10 mouse cellular contexts compared by ENCODE assay signal in genomic region chr11:116282089-116282488, GRCm38 (mm10). TPM values are rescaled to one million over a fixed set of nuclear protein-coding genes. Genes with fewer than 3 reads are reported as not detected.
A peak's percentile ranks its signal among the peaks of the same experiment; 100 is the strongest.
DNase-seq lines count a peak whose midpoint lies in the region; ATAC-seq and TF ChIP-seq lines count a peak whose summit lies in the region.
"Had no signal": no experiment of that assay in that cellular context is flagged by ENCODE, and none has a peak within 500 bp of the region (broad histone marks: within the 10 kb centered on the region; RNA-seq: fewer than 3 reads in every experiment).

No protein-coding gene starts in this region.

- no peak overlapping the region for H3K27ac ChIP-seq in forebrain, embryonic 11.5 days (ENCODE audit: low read depth, low read length)
- H3K27ac ChIP-seq in forebrain, embryonic 14.5 days (ENCODE audit: low read depth, low read length): no peak overlapping the region
- H3K27ac ChIP-seq in hindbrain, postnatal 0 days: no peak overlapping the region

- WGBS in forebrain, embryonic 11.5 days: 3% methylated on average over 11 of the region's 11 CpGs
- 0% methylated on average over 11 of the region's 11 CpGs for WGBS in forebrain, embryonic 14.5 days
- WGBS in hindbrain, postnatal 0 days: under 1% methylated on average over 11 of the region's 11 CpGs

- ATAC-seq in forebrain, embryonic 11.5 days (replicated peaks; ENCODE audit: low FRiP score): no peak
- ATAC-seq in forebrain, embryonic 14.5 days: no peak
- ATAC-seq in hindbrain, postnatal 0 days: no peak
- ATAC-seq in megakaryocyte, adult 5-6 weeks (ENCODE audit: poor library complexity, severe bottlenecking): 0 out of 2 replicates have a peak, but pooled peaks have one; percentile 27
- ATAC-seq: liver, postnatal 0 days had no signal

- no peak for DNase-seq in forebrain, embryonic 11.5 days (ENCODE audit: low spot score)
- no peak for DNase-seq in forebrain, embryonic 14.5 days (ENCODE audit: low spot score)
- peak; percentile 77 for DNase-seq in ZHBTc4 (ENCODE audit: low read depth, low spot score)
- no peak for DNase-seq in hindbrain, postnatal 0 days (ENCODE audit: low spot score)
- DNase-seq in left cerebral cortex, postnatal 36 days (ENCODE audit: low spot score in 2 of 2): no peak
- no peak for DNase-seq in thymus, postnatal 14 days
- DNase-seq in left cerebral cortex, adult 9 months (ENCODE audit: low spot score in 2 of 2): no peak
- DNase-seq: adrenal gland, adult 8-10 months; liver, postnatal 0 days had no signal

- H3K4me3 ChIP-seq in forebrain, embryonic 11.5 days (ENCODE audit: low read depth, low read length): no peak overlapping the region
- no peak overlapping the region for H3K4me3 ChIP-seq in forebrain, embryonic 14.5 days (ENCODE audit: low read depth, low read length)
- H3K4me3 ChIP-seq in hindbrain, postnatal 0 days (ENCODE audit: low read length): peak overlapping the region; percentile 32

- H3K9ac ChIP-seq in forebrain, embryonic 11.5 days (ENCODE audit: low read length): no peak overlapping the region
- no peak overlapping the region for H3K9ac ChIP-seq in forebrain, embryonic 14.5 days (ENCODE audit: low read length)
- H3K9ac ChIP-seq in hindbrain, postnatal 0 days (replicated peaks; ENCODE audit: low read length): no peak overlapping the region
- H3K9ac ChIP-seq: liver, postnatal 0 days had no signal

- H3K4me2 ChIP-seq in forebrain, embryonic 11.5 days (ENCODE audit: low read depth, low read length, severe bottlenecking): peak overlapping the region; percentile 39; the same call in 1 of the 2 replicates
- H3K4me2 ChIP-seq in forebrain, embryonic 14.5 days (ENCODE audit: low read length): no peak overlapping the region
- H3K4me2 ChIP-seq in hindbrain, postnatal 0 days (ENCODE audit: low read depth, low read length): peak overlapping the region; percentile 54

- no peak; the same call in 1 of the 2 replicates for TF ChIP-seq CTCF in hindbrain, postnatal 0 days (IDR thresholded peaks at IDR 0.05; ENCODE audit: low read depth)

- peaks cover 49% of the 10 kb centered on the region for H3K27me3 ChIP-seq in forebrain, embryonic 11.5 days (ENCODE audit: control insufficient read depth, insufficient read depth, low read length)
- peaks cover 51% of the 10 kb centered on the region for H3K27me3 ChIP-seq in forebrain, embryonic 14.5 days (replicated peaks; ENCODE audit: control insufficient read depth, insufficient read depth, low read length)
- H3K27me3 ChIP-seq in hindbrain, postnatal 0 days (ENCODE audit: insufficient read depth, low read length): peaks cover 31% of the 10 kb centered on the region

- intact Hi-C loops in left cerebral cortex, postnatal 36 days (cut with DNase I): no loop called here

- H3K4me1 ChIP-seq in forebrain, embryonic 11.5 days (replicated peaks; ENCODE audit: control insufficient read depth, insufficient read depth, low read length): peaks cover 9% of the 10 kb centered on the region; the same call in 1 of the 2 replicates
- peaks cover 2% of the 10 kb centered on the region; the same call in 1 of the 2 replicates for H3K4me1 ChIP-seq in forebrain, embryonic 14.5 days (ENCODE audit: control insufficient read depth, insufficient read depth, low read length)
- H3K4me1 ChIP-seq in hindbrain, postnatal 0 days (ENCODE audit: insufficient read depth, low read length): peaks cover 8% of the 10 kb centered on the region

- H3K36me3 ChIP-seq in forebrain, embryonic 11.5 days (ENCODE audit: control insufficient read depth, insufficient read depth, low read length): no peaks in the 10 kb centered on the region
- no peaks in the 10 kb centered on the region for H3K36me3 ChIP-seq in forebrain, embryonic 14.5 days (ENCODE audit: control insufficient read depth, insufficient read depth, low read length)
- no peaks in the 10 kb centered on the region for H3K36me3 ChIP-seq in hindbrain, postnatal 0 days (ENCODE audit: insufficient read depth, low read length)

- no peaks in the 10 kb centered on the region for H3K9me3 ChIP-seq in forebrain, embryonic 11.5 days (ENCODE audit: control insufficient read depth, low read length)
- H3K9me3 ChIP-seq in forebrain, embryonic 14.5 days (replicated peaks; ENCODE audit: control insufficient read depth, low read length): no peaks in the 10 kb centered on the region
- no peaks in the 10 kb centered on the region for H3K9me3 ChIP-seq in hindbrain, postnatal 0 days (ENCODE audit: low read length)

RNA-seq across cellular contexts. Expression of gene Galr2, which starts 1.4 kb away (rescaled TPM):
- polyA plus RNA-seq in forebrain, embryonic 11.5 days (2014; fragmentation: Nextera tagmentation; extraction: Ambion mirVana): 0.27 TPM in 1 of 2 replicates, not detected in the other
- 0.09 and 0.11 TPM in 2 replicates for polyA plus RNA-seq in forebrain, embryonic 14.5 days (2014; fragmentation: Nextera tagmentation; extraction: Ambion mirVana)
- 0.40 TPM in 1 of 2 replicates, not detected in the other for total RNA-seq in hindbrain, postnatal 0 days (2014; rRNA removed)
- polyA plus RNA-seq in hindbrain, postnatal 0 days (2015; fragmentation: Nextera tagmentation; extraction: Ambion mirVana): 0.34 and 0.44 TPM in 2 replicates
- not detected in 2 replicates for total RNA-seq in megakaryocyte, adult 5-6 weeks (2015)
- 0.07 TPM in 1 of 2 replicates, not detected in the other for total RNA-seq in megakaryocyte, adult 5-6 weeks (2017)
- total RNA-seq in left cerebral cortex, postnatal 36 days (2021): not detected
- polyA plus RNA-seq: liver, postnatal 0 days had no signal

RNA-seq across cellular contexts. Expression of gene Srp68, which starts 8.1 kb away (rescaled TPM):
- 81.2 and 83.6 TPM in 2 replicates for polyA plus RNA-seq in forebrain, embryonic 11.5 days (2014; fragmentation: Nextera tagmentation; extraction: Ambion mirVana)
- 53.2 and 60.4 TPM in 2 replicates for polyA plus RNA-seq in forebrain, embryonic 14.5 days (2014; fragmentation: Nextera tagmentation; extraction: Ambion mirVana)
- total RNA-seq in hindbrain, postnatal 0 days (2014; rRNA removed): 18.3 and 22.5 TPM in 2 replicates
- polyA plus RNA-seq in hindbrain, postnatal 0 days (2015; fragmentation: Nextera tagmentation; extraction: Ambion mirVana): 50.4 and 50.8 TPM in 2 replicates
- total RNA-seq in megakaryocyte, adult 5-6 weeks (2015): 17.4 and 21.0 TPM in 2 replicates
- total RNA-seq in megakaryocyte, adult 5-6 weeks (2017): 17.8 and 19.3 TPM in 2 replicates
- total RNA-seq in left cerebral cortex, postnatal 36 days (2021): 10 to 100 TPM; 66.6 to 70.6 TPM

RNA-seq across cellular contexts. Expression of gene Exoc7, which starts 24.9 kb away (rescaled TPM):
- polyA plus RNA-seq in forebrain, embryonic 11.5 days (2014; fragmentation: Nextera tagmentation; extraction: Ambion mirVana): 67.8 and 71.1 TPM in 2 replicates
- 107 and 114 TPM in 2 replicates for polyA plus RNA-seq in forebrain, embryonic 14.5 days (2014; fragmentation: Nextera tagmentation; extraction: Ambion mirVana)
- 84.6 and 95.3 TPM in 2 replicates for total RNA-seq in hindbrain, postnatal 0 days (2014; rRNA removed)
- 128 TPM in 2 replicates for polyA plus RNA-seq in hindbrain, postnatal 0 days (2015; fragmentation: Nextera tagmentation; extraction: Ambion mirVana)
- total RNA-seq in megakaryocyte, adult 5-6 weeks (2015): 29.2 and 34.8 TPM in 2 replicates
- total RNA-seq in megakaryocyte, adult 5-6 weeks (2017): 20.3 and 27.3 TPM in 2 replicates
- total RNA-seq in left cerebral cortex, postnatal 36 days (2021): 100 to 1,000 TPM in 1 of 2 experiments, 10 to 100 TPM in 1; 93.0 to 100 TPM

RNA-seq across cellular contexts. Expression of gene Evpl, which starts 44.2 kb away (rescaled TPM):
- polyA plus RNA-seq in forebrain, embryonic 11.5 days (2014; fragmentation: Nextera tagmentation; extraction: Ambion mirVana): 0.61 and 0.80 TPM in 2 replicates
- 0.11 and 0.17 TPM in 2 replicates for polyA plus RNA-seq in forebrain, embryonic 14.5 days (2014; fragmentation: Nextera tagmentation; extraction: Ambion mirVana)
- 2.8 and 2.9 TPM in 2 replicates for total RNA-seq in hindbrain, postnatal 0 days (2014; rRNA removed)
- 1.6 TPM in 2 replicates for polyA plus RNA-seq in hindbrain, postnatal 0 days (2015; fragmentation: Nextera tagmentation; extraction: Ambion mirVana)
- total RNA-seq in megakaryocyte, adult 5-6 weeks (2015): 0.11 TPM in 1 of 2 replicates, not detected in the other
- total RNA-seq in megakaryocyte, adult 5-6 weeks (2017): 0.24 and 0.37 TPM in 2 replicates
- total RNA-seq in left cerebral cortex, postnatal 36 days (2021): 1 to 10 TPM; 1.2 to 1.3 TPM

RNA-seq across cellular contexts. Expression of gene Foxj1, which starts 53.1 kb away (rescaled TPM):
- 5.3 and 6.8 TPM in 2 replicates for polyA plus RNA-seq in forebrain, embryonic 11.5 days (2014; fragmentation: Nextera tagmentation; extraction: Ambion mirVana)
- polyA plus RNA-seq in forebrain, embryonic 14.5 days (2014; fragmentation: Nextera tagmentation; extraction: Ambion mirVana): 7.3 and 8.7 TPM in 2 replicates
- total RNA-seq in hindbrain, postnatal 0 days (2014; rRNA removed): 37.6 and 40.0 TPM in 2 replicates
- polyA plus RNA-seq in hindbrain, postnatal 0 days (2015; fragmentation: Nextera tagmentation; extraction: Ambion mirVana): 15.5 and 16.6 TPM in 2 replicates
- not detected in 2 replicates for total RNA-seq in megakaryocyte, adult 5-6 weeks (2015)
- total RNA-seq in megakaryocyte, adult 5-6 weeks (2017): not detected in 2 replicates
- total RNA-seq in left cerebral cortex, postnatal 36 days (2021): 1 to 10 TPM; 5.0 to 5.2 TPM
